Mouse (Mus musculus): ENCODE data around the gene Ctnnbl1.

Gene Ctnnbl1

DNA sequence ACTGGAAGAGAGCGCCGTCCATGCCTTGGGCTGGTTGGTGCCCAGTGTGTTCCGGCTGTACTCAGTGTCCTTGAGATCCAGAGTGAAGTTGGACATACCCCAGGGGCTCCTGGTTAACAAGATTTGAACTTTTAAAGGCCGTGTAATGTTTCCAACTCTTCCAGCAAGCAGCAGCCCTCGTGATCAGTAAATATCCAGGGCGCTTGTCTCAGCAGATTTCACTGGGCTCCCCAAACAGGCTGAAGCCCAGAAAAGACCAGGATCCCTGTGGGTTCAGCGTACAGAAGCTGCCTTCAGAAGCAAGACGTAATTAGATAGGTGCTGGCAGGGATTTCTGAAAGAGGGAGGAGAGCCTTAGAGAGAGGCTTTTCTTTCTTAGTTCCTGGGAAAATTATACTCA lies 137.9 kb downstream of the Ctnnbl1 start:
- DNase-seq (ENCODE audit: low read depth, low spot score): no peak

DNA sequence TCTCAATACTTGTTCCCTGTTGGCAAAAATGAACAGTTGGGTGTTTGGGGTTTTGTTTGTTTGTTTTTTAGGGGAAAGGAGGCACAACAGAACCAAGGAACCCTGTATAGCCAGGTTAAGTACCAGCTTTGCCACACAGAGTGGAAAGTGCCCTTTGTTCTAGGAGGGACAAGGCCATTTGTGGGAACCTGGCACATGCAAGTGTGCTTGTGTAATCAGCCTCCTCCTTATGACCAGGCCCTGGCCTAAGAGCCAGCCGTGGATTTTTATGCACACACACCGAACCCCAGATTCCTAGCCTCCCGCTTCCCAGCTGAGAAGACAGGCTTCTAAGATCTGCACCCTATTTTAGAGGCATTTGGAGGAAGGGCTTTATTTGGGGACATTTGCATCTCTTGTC lies 140.2 kb downstream of the Ctnnbl1 start:
- DNase-seq (ENCODE audit: low read depth, low spot score): no peak

DNA sequence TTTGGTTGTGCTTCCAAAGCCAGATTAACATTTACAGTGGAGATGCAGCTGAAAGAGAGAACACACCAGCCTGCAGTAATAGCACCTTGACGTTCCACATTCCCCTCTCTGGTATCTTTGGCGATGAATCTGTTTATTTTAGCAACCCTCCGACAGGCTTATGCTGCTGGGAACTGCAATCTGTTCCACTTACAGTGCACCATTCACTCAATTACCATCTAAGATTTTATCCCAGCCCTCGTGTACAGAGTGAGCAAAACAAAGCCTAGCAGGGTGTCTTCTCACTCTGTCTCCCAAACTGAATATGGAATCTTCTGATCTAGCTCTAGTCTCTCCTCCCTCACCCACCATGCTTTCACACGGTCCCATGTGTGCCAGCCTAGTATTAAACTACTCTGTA lies 140.8 kb downstream of the Ctnnbl1 start:
- no peak for DNase-seq (ENCODE audit: low read depth, low spot score)

DNA sequence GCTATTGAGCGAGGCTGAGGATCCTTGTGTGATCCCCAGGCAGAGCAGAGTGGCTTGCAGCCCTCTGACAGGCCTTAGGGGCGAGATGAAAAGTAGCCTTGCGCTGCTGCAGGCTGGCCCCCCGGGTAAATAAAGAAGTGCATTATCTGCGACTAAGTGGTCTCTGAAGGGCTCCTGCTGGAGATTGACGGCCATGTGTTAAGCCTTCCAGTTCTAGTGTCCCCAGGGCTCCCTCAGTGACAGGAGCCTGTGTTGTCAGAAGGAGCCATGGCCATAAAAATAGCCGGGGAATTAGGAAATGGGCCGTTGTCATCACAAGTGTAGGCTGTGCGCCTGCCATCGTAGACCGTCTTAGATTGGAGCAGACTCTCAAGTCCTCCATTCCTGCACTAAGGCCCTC lies 144.7 kb downstream of the Ctnnbl1 start:
- DNase-seq (ENCODE audit: low read depth, low spot score): no peak

DNA sequence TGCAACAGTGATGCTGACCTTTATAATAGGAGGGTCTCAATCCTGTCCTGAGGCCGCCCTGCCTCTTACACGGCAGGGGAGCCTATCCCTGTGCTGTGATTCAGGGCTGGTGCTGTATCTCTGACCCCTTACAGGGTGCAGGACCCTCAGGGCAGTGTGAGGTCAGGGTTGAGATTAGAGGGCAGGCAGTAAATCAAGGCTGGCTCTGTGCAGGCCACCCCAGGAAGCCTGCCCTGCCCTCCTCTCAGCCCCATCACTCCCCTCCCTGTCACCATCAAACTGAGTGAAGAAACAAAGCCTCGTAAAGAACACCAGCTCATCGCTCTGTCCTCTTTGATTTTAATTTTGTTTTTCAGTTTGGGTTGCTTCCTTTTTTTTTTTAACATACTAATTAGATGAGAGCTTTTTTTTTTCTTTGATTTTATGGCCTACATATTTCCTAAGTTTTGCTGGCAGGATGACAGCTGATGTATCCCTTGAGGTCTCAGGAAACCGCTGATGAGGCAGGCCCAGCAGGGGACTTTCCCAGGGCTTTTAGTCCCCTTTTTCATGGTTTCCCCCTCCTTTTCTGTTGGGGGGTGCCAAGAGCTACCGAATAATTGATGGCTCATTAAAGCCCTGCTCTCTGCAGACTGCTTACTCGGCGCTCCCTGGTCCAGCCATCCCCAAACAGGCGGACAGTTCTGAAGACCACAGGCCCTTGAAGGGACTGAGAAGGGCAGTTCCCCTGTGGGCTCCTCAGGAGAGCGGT lies 150.2 kb downstream of the Ctnnbl1 start:
- no peak for DNase-seq (ENCODE audit: low read depth, low spot score)

DNA sequence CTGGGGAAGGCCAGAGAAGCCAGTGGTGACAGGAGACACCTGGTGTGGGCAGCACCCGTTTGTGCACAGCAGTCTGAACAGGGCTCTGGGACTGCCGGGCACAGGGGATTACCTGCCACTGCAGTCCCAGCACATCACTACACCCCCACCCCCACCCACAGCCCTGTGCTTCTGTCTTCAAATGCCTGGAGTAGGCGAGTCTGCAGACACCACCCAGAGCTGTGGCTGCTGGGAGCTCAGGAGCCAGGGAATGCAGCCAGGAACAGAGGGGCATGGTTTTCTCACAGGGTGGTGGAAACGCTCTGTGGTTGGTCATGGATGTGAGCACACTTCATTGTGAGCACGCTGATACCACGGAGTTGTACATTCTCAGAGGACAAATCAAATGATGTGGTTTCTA lies 154.0 kb downstream of the Ctnnbl1 start:
- DNase-seq (ENCODE audit: low read depth, low spot score): no peak

DNA sequence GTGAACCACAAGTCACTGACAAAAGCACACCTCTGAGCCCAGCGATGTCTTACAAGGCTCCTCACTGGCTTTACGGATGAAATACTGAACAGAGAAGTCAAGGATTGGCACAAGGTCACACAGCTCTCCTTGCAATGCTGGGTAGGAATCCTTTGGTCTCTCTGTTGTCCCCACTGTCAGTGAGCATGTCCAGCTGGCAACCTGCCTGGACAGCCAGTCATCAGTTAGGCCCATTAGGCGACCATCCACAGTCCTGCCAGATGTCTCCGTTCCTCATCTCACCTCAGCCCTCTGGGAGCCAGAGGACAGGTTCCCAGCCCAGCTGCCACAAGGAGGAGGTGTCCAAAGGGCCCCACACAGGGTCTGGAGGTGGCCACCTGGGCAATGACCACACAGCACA lies 159.9 kb downstream of the Ctnnbl1 start:
- peak; percentile 47 for DNase-seq (ENCODE audit: low read depth, low spot score)

DNA sequence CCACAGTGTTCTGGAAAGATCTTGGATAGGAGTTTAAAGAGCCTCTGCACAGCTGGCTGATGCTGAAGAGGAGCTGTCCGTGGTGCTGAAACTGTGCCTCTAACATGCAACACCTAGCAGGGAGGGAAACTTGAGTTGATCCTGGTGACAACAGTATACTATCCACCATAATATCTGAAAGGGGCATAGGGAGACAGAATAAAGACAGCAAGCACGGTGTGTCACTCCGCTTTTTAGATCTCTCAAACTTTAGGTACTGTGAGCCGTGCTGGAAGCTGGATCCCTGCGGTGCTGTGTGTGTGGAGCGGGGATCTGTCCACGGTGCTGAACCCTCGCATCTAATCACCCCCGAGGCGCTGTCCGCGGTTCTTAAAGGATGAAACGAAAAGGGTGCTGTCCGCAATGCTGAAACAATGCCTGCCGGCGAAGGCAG lies 176.0 kb downstream of the Ctnnbl1 start:
- peak; percentile 93 for DNase-seq (ENCODE audit: low read depth, low spot score)

DNA sequence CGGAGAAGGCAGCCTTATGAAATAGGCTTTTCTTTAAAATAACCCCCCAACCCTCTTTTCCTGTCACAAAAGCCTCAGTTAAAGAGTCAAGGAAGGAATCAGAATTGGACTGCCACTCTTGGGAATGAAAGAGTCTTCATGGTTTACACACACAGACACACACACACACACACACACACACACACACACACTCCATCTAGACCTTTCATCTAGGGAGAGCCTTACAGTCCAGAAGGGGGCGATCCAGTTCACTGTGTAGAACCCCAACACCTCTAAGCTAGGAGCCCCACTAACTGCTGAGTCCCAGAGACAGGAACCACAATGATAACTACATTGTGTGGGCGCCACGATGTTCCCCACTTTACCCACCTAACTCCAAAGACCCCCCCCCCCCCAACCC lies 176.5 kb downstream of the Ctnnbl1 start:
- DNase-seq (ENCODE audit: low read depth, low spot score): no peak

DNA sequence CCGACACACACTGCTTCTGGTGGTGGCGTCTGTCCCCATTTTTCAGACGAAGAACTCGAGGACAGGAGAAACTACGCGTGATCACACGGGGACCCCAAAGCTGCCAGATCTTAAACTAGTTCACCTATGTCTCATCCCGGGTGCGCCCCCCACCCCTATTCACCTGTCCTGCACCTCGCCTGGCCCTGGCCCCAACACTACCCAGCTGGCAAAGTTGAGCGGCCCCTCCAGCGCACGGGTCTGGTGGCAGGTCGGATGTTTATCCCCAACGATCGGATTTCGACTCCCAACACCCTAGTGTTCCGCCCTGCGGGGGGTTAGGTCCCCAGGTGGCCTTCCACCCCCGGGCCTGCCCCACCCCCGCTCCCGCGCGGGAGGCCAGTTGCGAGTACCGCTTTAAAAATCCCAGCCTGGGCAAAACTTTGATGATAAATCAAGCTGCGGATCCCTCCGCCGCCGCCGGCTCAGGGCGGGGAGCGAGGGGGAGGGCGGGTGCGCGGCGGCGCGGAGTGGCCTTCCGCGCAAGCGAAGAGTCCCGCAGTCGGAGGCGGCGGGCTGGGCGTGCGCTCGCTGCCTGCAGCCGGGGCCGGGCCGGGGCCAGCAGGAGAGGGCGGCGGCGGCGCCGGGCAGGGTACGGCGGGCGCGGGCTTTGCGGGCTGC lies 177.0 kb downstream of the Ctnnbl1 start, which contains the start of gene Vstm2l:
Gene Vstm2l, plus strand, starts transcription at position 549 of the 660 bp plus-strand sequence.
- DNase-seq (ENCODE audit: low read depth, low spot score): no peak

DNA sequence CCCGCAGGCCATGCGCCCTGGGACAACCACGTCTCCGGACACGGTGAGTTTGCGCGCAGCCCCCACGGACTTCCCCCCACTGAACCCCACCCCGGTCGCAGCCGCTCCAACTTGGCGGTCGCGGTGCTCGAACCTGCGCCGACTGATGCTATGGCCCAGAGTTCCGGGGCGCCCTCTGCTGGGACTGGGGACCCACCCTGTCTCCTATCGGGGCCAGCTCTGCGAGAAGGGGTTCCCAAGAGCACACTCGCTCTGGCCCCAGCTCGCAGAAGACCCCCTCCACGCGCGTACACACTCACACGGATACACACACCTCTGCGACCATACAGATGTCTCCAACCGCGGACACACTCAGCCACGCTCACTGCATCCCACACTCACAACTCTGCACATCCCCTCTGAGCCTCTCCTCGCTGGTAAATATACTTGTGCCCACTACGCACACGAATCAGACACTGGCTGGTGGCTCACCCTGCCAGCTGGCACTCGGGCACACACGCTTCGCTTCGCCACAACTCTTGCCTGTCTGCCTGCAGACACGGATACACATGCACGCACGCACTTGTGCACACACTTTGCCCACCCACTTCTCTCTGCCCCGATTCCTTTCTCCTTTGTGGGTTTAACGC lies 177.8 kb downstream of the Ctnnbl1 start:
- no peak for DNase-seq (ENCODE audit: low read depth, low spot score)

DNA sequence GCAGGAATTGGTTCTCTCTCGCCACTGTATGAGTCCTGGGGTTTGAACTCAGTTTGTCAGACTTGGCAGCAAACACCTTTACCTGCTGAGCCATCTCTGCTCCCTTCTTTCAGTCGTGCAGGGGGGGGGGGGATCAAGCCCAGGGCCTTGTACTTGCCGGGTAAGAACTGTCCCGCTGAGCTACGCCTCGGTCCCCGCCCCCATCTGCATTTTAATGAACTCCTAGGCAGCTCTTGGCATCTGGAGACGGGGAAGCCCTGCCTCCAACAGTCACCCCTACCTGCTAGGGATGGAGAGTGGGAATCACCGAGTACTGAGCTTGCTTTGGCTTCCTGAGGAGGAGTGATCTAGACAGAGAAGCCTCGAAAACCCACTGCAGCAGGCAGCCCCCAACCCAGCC lies 181.3 kb downstream of the Ctnnbl1 start:
- DNase-seq (ENCODE audit: low read depth, low spot score): no peak

DNA sequence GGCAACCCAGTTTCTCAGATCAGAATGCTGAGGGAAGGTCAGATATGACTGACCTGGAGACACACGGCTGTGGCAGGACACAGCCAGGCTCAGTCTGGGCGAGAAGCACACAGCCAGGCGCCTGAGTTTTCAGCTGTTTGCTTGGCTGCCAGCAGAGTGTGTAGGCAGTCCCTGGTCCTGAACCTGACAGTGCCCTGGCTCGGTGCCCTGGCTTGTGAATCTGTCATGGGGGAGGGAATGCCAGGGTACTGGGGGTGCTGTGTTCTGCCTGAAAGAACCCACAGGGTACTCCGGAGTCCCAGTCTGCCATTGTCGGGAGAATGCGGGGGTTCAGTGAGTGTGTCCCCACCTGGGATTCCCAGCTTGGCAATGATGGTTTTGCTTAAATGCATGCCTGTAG lies 184.3 kb downstream of the Ctnnbl1 start:
- DNase-seq (ENCODE audit: low read depth, low spot score): no peak

DNA sequence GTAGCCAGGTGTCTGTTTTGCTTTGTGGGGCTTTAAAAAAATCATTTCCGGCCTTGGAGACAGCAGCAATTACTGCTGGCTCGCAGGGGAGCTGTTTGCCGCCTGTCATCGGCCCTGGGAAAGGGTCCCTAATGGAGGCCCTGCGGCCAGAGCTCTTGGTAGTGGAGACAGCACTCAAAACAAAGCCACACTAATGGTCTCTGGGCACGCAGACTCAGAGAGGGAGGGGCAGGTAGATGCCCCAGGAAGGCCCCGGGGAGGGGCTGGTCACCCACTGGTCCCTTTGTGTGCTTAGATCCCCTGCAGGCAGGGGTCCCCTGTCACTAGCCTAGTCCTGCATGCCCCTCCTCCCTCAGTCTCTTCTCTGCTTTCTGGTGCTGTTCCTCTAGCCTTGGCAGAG lies 186.2 kb downstream of the Ctnnbl1 start:
- DNase-seq (ENCODE audit: low read depth, low spot score): no peak

DNA sequence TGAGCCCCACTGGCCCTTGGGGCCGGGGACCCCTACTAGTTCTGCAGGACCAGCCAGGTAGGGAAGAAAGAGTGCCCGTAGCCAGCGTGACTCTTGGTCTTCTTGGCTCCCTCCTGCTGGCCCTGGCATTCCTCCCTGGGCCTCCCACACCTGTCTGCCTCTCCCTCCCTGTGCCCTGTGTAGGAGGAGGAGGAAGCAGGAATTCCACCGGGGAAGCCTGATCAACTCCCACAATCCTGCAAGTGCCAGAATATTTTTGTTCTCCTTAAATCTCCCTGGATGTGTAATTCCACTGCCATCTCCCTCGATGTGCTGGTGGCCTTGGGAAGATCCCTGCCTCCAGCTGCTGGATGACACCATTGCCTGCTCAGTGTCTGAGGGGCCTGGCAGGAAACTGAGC lies 187.3 kb downstream of the Ctnnbl1 start:
- no peak for DNase-seq (ENCODE audit: low read depth, low spot score)

DNA sequence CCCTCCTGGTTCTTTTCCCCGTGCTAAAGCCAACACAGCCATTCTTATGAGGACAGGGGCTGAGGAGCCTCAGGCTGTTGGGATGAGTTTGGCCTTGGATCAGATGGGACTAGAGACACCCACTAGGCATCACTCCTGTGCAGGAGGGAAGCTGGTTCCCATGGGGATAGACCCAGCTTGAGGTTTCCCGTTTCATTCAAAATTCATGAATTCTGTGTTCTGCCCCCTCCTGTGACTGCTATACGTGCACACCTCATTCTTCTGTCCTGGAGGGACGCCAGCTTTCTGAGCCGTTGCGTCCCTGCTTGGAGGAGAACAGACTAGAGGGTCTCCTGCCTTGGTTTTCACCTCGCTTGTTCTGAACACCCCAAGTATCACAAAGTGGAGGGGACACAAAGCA lies 189.3 kb downstream of the Ctnnbl1 start:
- DNase-seq (ENCODE audit: low read depth, low spot score): no peak

DNA sequence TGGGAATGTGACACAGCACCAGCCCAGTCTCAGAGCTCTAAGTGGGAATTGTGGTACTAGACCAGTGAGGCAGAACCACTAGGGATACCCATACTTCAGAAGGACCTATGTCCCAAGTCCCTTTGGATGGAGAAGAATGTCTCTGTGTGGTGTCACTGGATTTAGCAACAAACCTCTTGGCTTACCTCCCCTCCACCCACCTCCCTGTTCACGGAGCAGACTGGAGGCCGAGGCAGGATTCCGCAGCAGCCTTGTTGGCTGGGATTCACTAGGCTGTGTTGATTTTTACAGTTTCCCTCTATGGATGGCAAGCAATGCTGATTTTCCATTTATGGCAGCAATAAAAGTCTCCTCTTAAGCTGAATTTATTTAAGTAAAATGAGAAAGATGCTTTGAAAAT lies 189.7 kb downstream of the Ctnnbl1 start:
- no peak for DNase-seq (ENCODE audit: low read depth, low spot score)

DNA sequence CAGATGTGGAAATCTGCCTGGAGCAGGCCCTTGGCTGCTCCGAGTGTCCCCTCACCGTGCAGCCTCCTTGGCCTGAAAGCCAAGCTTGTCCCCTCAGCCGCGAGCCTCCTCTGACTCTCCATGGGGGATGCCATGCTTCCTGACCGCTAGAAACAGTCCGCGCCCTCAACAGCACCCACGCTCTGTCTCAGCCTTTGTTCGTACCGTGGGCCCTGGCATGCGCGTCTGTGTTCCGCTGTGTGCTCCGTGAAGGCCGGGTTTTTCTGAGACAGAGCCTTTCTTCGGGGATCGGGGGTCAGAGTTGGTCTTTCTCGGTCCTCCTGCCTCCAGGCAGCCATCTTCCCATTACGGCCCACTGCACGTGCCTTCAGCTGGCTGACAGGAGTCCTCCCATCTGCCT lies 190.2 kb downstream of the Ctnnbl1 start:
- no peak for DNase-seq (ENCODE audit: low read depth, low spot score)

DNA sequence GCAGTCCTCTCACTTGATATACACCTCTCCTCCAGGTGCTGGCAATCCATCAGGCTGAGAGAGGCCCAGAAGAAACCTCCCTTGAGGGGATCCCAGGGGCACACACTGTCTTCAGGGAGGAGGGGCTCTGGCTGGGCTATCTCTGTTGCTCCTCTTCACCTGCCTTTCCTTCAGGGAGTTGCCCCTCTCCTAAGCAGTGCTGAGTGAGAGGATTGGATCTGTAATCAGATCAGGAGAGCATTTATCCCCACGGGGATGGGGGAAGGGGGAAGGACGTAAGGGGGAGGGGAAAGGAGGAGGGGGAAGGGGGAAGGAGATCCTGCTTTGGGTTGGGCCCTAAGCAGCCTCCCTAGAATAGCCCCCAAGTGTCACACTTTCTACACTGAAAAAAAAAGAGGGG lies 190.6 kb downstream of the Ctnnbl1 start:
- no peak for DNase-seq (ENCODE audit: low read depth, low spot score)

DNA sequence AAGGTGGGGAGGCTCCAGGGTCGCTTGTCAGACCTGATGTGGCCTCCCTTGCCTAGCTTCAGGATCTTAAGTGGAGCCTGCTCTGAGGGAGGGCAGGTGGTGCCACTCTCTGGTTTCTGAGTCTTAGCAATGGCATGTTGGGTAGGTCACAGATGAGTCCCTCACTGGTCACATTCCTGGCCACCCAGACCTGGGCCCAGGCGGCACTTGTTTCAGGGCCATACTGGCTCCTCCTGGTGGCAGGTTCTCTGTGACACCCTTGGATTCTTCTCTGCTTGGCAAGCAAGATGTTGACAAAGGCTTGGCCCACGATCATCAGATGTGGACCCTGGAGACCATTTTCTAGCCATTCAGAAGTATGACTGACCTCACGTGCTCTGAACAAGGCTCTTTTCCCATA lies 195.5 kb downstream of the Ctnnbl1 start:
- no peak for DNase-seq (ENCODE audit: low read depth, low spot score)

DNA sequence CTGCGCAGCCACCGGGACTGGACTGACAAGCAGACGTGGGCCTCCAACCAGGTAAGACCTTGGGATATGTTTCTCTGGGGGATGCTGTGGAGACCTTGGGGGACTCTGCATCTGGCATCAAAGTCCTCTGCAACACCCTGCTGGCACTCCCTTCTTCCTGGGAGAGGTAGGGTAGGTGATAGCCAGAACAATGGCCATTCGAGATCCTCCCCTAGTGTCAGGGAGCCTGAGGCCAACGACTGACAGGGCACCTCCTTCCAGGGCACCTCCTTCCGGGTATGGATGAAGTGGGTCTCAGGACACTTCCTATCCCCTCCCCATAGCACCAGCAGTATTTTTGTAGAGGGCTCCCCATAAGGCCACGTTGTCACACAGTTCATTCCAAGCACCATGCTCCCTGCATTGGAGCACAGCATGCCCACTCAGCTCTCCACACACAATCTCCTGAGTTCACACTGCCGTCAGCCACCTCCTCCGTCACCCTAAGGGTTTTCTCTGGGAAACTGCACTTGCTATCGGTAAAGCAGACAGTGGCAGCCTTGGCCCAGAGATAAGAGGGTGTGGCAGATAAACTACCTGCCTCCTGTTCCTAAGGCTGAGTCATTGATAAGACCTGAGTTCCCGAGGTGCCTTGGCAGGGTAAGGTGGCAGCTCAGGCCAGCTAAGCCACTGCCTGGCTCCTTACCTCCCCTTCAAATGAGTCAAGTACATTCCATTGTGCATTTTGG lies 198.4 kb downstream of the Ctnnbl1 start:
- DNase-seq (ENCODE audit: low read depth, low spot score): no peak

DNA sequence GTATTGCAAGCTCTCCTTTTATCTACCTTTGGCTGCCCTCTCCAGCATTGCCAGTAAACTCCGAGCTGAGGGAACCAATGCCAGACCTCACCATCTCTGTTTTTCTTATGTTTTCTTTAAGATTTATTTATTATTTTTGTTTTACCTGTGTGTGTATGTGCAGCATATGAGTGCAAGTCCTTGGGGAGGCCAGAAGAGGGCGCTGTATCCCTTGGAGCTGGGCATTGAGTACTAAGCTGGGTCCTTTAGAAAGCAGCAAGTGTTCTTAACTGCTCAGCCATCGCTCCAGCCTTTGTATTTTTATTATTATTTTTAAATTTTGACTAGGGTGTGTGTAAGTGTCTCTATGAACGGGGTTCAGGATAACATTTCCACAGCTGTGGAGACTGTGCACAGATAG lies 199.5 kb downstream of the Ctnnbl1 start:
- no peak for DNase-seq (ENCODE audit: low read depth, low spot score)
